Comparison of ENCODE assay signal across 13 mouse cellular contexts in the genomic region with DNA sequence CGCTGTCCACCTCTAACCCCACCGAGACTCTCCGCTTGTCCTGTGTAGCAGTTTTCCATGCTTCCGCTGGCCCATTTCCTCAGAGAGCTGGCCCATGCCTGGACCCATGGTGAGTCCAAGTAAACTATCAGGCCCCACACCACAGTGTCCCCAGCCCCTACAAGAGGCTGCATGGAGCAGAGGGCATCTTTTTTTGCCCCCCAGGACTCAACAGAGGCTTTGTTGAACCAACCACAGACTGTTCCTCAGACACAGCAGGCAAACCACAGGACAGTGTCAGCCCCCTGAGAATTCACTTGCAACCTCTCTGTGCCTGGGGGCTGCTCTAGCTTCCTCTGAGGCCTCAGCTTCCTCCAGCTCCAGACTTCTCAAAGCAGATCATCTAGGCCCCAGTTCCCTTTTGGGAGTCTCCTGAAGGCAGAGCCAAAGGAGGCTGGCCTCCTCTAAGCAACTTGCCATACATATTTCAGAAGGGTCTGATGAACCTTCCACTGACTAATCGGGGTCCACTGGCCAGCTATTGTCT. TPM values are rescaled to one million over a fixed set of nuclear protein-coding genes. Genes with fewer than 3 reads are reported as not detected.
DNase-seq lines count a peak whose midpoint lies in the region; ATAC-seq and TF ChIP-seq lines count a peak whose summit lies in the region.
"Had no signal": no experiment of that assay in that cellular context is flagged by ENCODE, and none has a peak within 500 bp of the region (broad histone marks: within the 10 kb centered on the region; RNA-seq: fewer than 3 reads in every experiment).

No protein-coding gene starts in this region.

- H3K4me2 ChIP-seq in forebrain, embryonic 12.5 days = peak overlapping the region; percentile 8
- H3K4me2 ChIP-seq in forebrain, embryonic 11.5 days (ENCODE audit: low read depth, low read length, severe bottlenecking) = no peak overlapping the region

- WGBS in forebrain, embryonic 12.5 days = 94% methylated on average over 5 of the region's 5 CpGs
- WGBS in forebrain, embryonic 11.5 days = 88% methylated on average over 5 of the region's 5 CpGs
- 79% methylated on average over 5 of the region's 5 CpGs for WGBS in kidney, adult 2 months
- 92% methylated on average over 5 of the region's 5 CpGs for WGBS in limb, embryonic 10.5 days

- H3K36me3 ChIP-seq in forebrain, embryonic 12.5 days (replicated peaks) = peaks cover 39% of the 10 kb centered on the region
- H3K36me3 ChIP-seq in forebrain, embryonic 11.5 days (ENCODE audit: control insufficient read depth, insufficient read depth, low read length) = peaks cover 10% of the 10 kb centered on the region
- H3K36me3 ChIP-seq in kidney, adult 2 months (ENCODE audit: control insufficient read depth, insufficient read depth, low read length) = peaks cover 2% of the 10 kb centered on the region; the same call in 1 of the 2 replicates
- peaks cover 58% of the 10 kb centered on the region for H3K36me3 ChIP-seq in E14TG2a.4 (ENCODE audit: insufficient read depth, low read length)
- peaks cover 50% of the 10 kb centered on the region for H3K36me3 ChIP-seq in limb, embryonic 10.5 days

- H3K27ac ChIP-seq in forebrain, embryonic 12.5 days = no peak overlapping the region; the same call in 1 of the 2 replicates
- no peak overlapping the region for H3K27ac ChIP-seq in forebrain, embryonic 11.5 days (ENCODE audit: low read depth, low read length)
- 0 out of 2 replicates have a peak overlapping the region, but pooled peaks have one; percentile 7 for H3K27ac ChIP-seq in kidney, adult 2 months (ENCODE audit: insufficient read depth, low read depth, low read length)
- H3K27ac ChIP-seq in limb, embryonic 10.5 days = 0 out of 2 replicates have a peak overlapping the region, but pooled peaks have one; percentile 82
- H3K27ac ChIP-seq: neural tube, embryonic 12.5 days had no signal

- no peaks in the 10 kb centered on the region for H3K27me3 ChIP-seq in forebrain, embryonic 12.5 days
- H3K27me3 ChIP-seq in forebrain, embryonic 11.5 days (ENCODE audit: control insufficient read depth, insufficient read depth, low read length) = no peaks in the 10 kb centered on the region
- no peaks in the 10 kb centered on the region for H3K27me3 ChIP-seq in kidney, adult 2 months (replicated peaks; ENCODE audit: control insufficient read depth, insufficient read depth, low read length)
- H3K27me3 ChIP-seq in E14TG2a.4 (ENCODE audit: insufficient read depth, low read length) = peaks cover 24% of the 10 kb centered on the region
- no peaks in the 10 kb centered on the region for H3K27me3 ChIP-seq in limb, embryonic 10.5 days (ENCODE audit: low read depth, poor library complexity, severe bottlenecking)

- H3K4me1 ChIP-seq in forebrain, embryonic 12.5 days = peaks cover 78% of the 10 kb centered on the region
- peaks cover 39% of the 10 kb centered on the region for H3K4me1 ChIP-seq in forebrain, embryonic 11.5 days (replicated peaks; ENCODE audit: control insufficient read depth, insufficient read depth, low read length)
- peaks cover 53% of the 10 kb centered on the region for H3K4me1 ChIP-seq in kidney, adult 2 months (ENCODE audit: control insufficient read depth, insufficient read depth, low read length)
- peaks cover 100% of the 10 kb centered on the region for H3K4me1 ChIP-seq in E14TG2a.4 (replicated peaks; ENCODE audit: low read depth, low read length)
- H3K4me1 ChIP-seq in limb, embryonic 10.5 days = peaks cover 79% of the 10 kb centered on the region

- no peak for TF ChIP-seq CTCF in kidney, adult 2 months (conservative IDR thresholded peaks at IDR 0.05; ENCODE audit: insufficient read depth, insufficient read length, low read depth, low read length)
- no peak for TF ChIP-seq CTCF in E14TG2a.4 (conservative IDR thresholded peaks at IDR 0.05; ENCODE audit: low read length)

- no peak overlapping the region for H3K9ac ChIP-seq in forebrain, embryonic 12.5 days
- H3K9ac ChIP-seq in forebrain, embryonic 11.5 days (ENCODE audit: low read length) = no peak overlapping the region

- no peak for DNase-seq in forebrain, embryonic 11.5 days (ENCODE audit: low spot score)
- no peak for DNase-seq in kidney, adult 2 months
- no peak for DNase-seq in kidney, postnatal 14 days
- no peak for DNase-seq in limb, embryonic 10.5 days (ENCODE audit: low spot score)
- DNase-seq in frontal cortex, postnatal 25 days (ENCODE audit: low spot score in 2 of 2) = no peak
- DNase-seq in spleen, adult 12 weeks (ENCODE audit: low spot score) = no peak
- DNase-seq: adrenal gland, postnatal 10 days; lung, adult 18-20 months had no signal

- TF ChIP-seq POLR2A in kidney, adult 2 months (IDR thresholded peaks at IDR 0.05; ENCODE audit: low read depth, low read length) = no peak

- ATAC-seq in forebrain, embryonic 12.5 days (ENCODE audit: low FRiP score) = no peak
- ATAC-seq in forebrain, embryonic 11.5 days (replicated peaks; ENCODE audit: low FRiP score) = no peak
- ATAC-seq: intestine, postnatal 0 days had no signal

- no peak overlapping the region for H3K4me3 ChIP-seq in forebrain, embryonic 12.5 days (replicated peaks)
- H3K4me3 ChIP-seq in forebrain, embryonic 11.5 days (ENCODE audit: low read depth, low read length) = no peak overlapping the region
- no peak overlapping the region for H3K4me3 ChIP-seq in kidney, adult 2 months (ENCODE audit: insufficient read depth, low read depth, low read length)
- H3K4me3 ChIP-seq in E14TG2a.4 (replicated peaks; ENCODE audit: low read length) = 0 out of 2 replicates have a peak overlapping the region, but pooled peaks have one; percentile 13
- H3K4me3 ChIP-seq in limb, embryonic 10.5 days = no peak overlapping the region
- H3K4me3 ChIP-seq: megakaryocyte, embryonic 14.5 days; neural tube, embryonic 12.5 days had no signal

- no peaks in the 10 kb centered on the region for H3K9me3 ChIP-seq in forebrain, embryonic 12.5 days
- H3K9me3 ChIP-seq in forebrain, embryonic 11.5 days (ENCODE audit: control insufficient read depth, low read length) = no peaks in the 10 kb centered on the region
- no peaks in the 10 kb centered on the region for H3K9me3 ChIP-seq in E14TG2a.4 (ENCODE audit: low read length)
- H3K9me3 ChIP-seq in limb, embryonic 10.5 days (replicated peaks) = no peaks in the 10 kb centered on the region
- H3K9me3 ChIP-seq: megakaryocyte, embryonic 14.5 days; neural tube, embryonic 12.5 days had no signal

RNA-seq across cellular contexts. Expression of a gene that starts 9.0 kb away (rescaled TPM):
- 174 and 182 TPM in 2 replicates for polyA plus RNA-seq in forebrain, embryonic 12.5 days (2016; fragmentation: Nextera tagmentation; extraction: Ambion mirVana)
- polyA plus RNA-seq in forebrain, embryonic 11.5 days (2014; fragmentation: Nextera tagmentation; extraction: Ambion mirVana) = 162 and 176 TPM in 2 replicates
- polyA plus RNA-seq in kidney, adult 2 months (2012; rRNA removed) = 288 and 297 TPM in 2 replicates
- 147 and 162 TPM in 2 replicates for polyA plus RNA-seq in limb, embryonic 10.5 days (2016; fragmentation: Nextera tagmentation; extraction: Ambion mirVana)

RNA-seq across cellular contexts. Expression of a gene that starts 22.2 kb away (rescaled TPM):
- 46.9 and 47.4 TPM in 2 replicates for polyA plus RNA-seq in forebrain, embryonic 12.5 days (2016; fragmentation: Nextera tagmentation; extraction: Ambion mirVana)
- polyA plus RNA-seq in forebrain, embryonic 11.5 days (2014; fragmentation: Nextera tagmentation; extraction: Ambion mirVana) = 43.2 and 47.6 TPM in 2 replicates
- polyA plus RNA-seq in kidney, adult 2 months (2012; rRNA removed) = 6.0 and 7.9 TPM in 2 replicates
- polyA plus RNA-seq in limb, embryonic 10.5 days (2016; fragmentation: Nextera tagmentation; extraction: Ambion mirVana) = 20.3 and 21.8 TPM in 2 replicates

RNA-seq across cellular contexts. Expression of a gene that starts 24.7 kb away (rescaled TPM):
- polyA plus RNA-seq in forebrain, embryonic 12.5 days (2016; fragmentation: Nextera tagmentation; extraction: Ambion mirVana) = 38.8 and 44.0 TPM in 2 replicates
- 26.7 and 27.5 TPM in 2 replicates for polyA plus RNA-seq in forebrain, embryonic 11.5 days (2014; fragmentation: Nextera tagmentation; extraction: Ambion mirVana)
- polyA plus RNA-seq in kidney, adult 2 months (2012; rRNA removed) = 11.2 and 15.0 TPM in 2 replicates
- polyA plus RNA-seq in limb, embryonic 10.5 days (2016; fragmentation: Nextera tagmentation; extraction: Ambion mirVana) = 21.2 and 27.5 TPM in 2 replicates

RNA-seq across cellular contexts. Expression of a gene that starts 31.1 kb away (rescaled TPM):
- 14.2 and 16.7 TPM in 2 replicates for polyA plus RNA-seq in forebrain, embryonic 12.5 days (2016; fragmentation: Nextera tagmentation; extraction: Ambion mirVana)
- 26.9 and 29.8 TPM in 2 replicates for polyA plus RNA-seq in forebrain, embryonic 11.5 days (2014; fragmentation: Nextera tagmentation; extraction: Ambion mirVana)
- polyA plus RNA-seq in kidney, adult 2 months (2012; rRNA removed) = 12.7 and 13.9 TPM in 2 replicates
- 21.5 and 26.4 TPM in 2 replicates for polyA plus RNA-seq in limb, embryonic 10.5 days (2016; fragmentation: Nextera tagmentation; extraction: Ambion mirVana)

RNA-seq across cellular contexts. Expression of a gene that starts 39.8 kb away (rescaled TPM):
- 47.1 and 57.2 TPM in 2 replicates for polyA plus RNA-seq in forebrain, embryonic 12.5 days (2016; fragmentation: Nextera tagmentation; extraction: Ambion mirVana)
- polyA plus RNA-seq in forebrain, embryonic 11.5 days (2014; fragmentation: Nextera tagmentation; extraction: Ambion mirVana) = 45.1 and 49.2 TPM in 2 replicates
- 85.0 and 148 TPM in 2 replicates for polyA plus RNA-seq in kidney, adult 2 months (2012; rRNA removed)
- polyA plus RNA-seq in limb, embryonic 10.5 days (2016; fragmentation: Nextera tagmentation; extraction: Ambion mirVana) = 15.4 and 21.2 TPM in 2 replicates

Comparison
In these comparisons a context has a peak if more than half of its experiments do, and no peak if none do; other contexts are left out.
1. H3K27ac ChIP-seq: peak in kidney, adult 2 months (single experiment) and limb, embryonic 10.5 days (single experiment); none in forebrain, embryonic 12.5 days (single experiment) and forebrain, embryonic 11.5 days (single experiment).